Mouse (Mus musculus) intestine, embryonic 14.5 days (tissue): ENCODE data around the gene Fam19a3. TPM values are rescaled to one million over a fixed set of nuclear protein-coding genes. Genes with fewer than 3 reads are reported as not detected.
"Not testable (repeated sequence)": the region's sequence is repeated elsewhere in the genome, so short reads cannot be mapped to it uniquely, and the experiment has no call there.

Experiments
- ATAC-seq: fragments of 200-750 bp; cut with Nextera tagmentation; replicated peaks from 2 replicates; pipeline ENCODE4 v1.8.0; 2017; ENCODE audit warnings: low read depth, moderate number of reproducible peaks, moderate TSS enrichment, moderate library complexity; ENCODE audit not compliant: low FRiP score, low TSS enrichment
- DNase-seq: peaks from one replicate; pipeline ENCODE4 v3.0.0-alpha.2; 2018; ENCODE audit warnings: low spot score
- H3K27ac ChIP-seq: fragments of 300-500 bp; sonication (generic); 2 replicates; pipeline ENCODE4 v1.5.1; 2014; ENCODE audit warnings: low read depth, mild to moderate bottlenecking, control low read depth
- H3K27me3 ChIP-seq: fragments of 300-500 bp; sonication (generic); replicated peaks from 2 replicates; pipeline ENCODE4 v1.6.1; 2014; ENCODE audit warnings: low read length, control low read depth; ENCODE audit not compliant: control insufficient read depth, insufficient read depth
- H3K36me3 ChIP-seq: fragments of 300-500 bp; sonication (generic); 2 replicates; pipeline ENCODE4 v1.6.1; 2014; ENCODE audit warnings: low read length, control low read depth; ENCODE audit not compliant: control insufficient read depth, insufficient read depth
- H3K4me1 ChIP-seq: fragments of 300-500 bp; sonication (generic); replicated peaks from 2 replicates; pipeline ENCODE4 v1.6.1; 2014; ENCODE audit warnings: low read length, control low read depth, mixed read lengths; ENCODE audit not compliant: control insufficient read depth, insufficient read depth
- H3K4me2 ChIP-seq: fragments of 300-500 bp; sonication (generic); 2 replicates; pipeline ENCODE4 v1.6.1; 2014; ENCODE audit warnings: low read length
- H3K4me3 ChIP-seq: fragments of 300-500 bp; sonication (generic); 2 replicates; pipeline ENCODE4 v1.5.1; 2014; ENCODE audit warnings: low read depth, low read length, control low read depth, mixed read lengths
- H3K9ac ChIP-seq: fragments of 300-500 bp; sonication (generic); 2 replicates; pipeline ENCODE4 v1.6.1; 2014; ENCODE audit warnings: mild to moderate bottlenecking, low read length
- H3K9me3 ChIP-seq: fragments of 300-500 bp; sonication (generic); 2 replicates; pipeline ENCODE4 v1.6.1; 2016; ENCODE audit warnings: low read length, control low read depth; ENCODE audit not compliant: control insufficient read depth
- WGBS: fragments of 180-500 bp; shearing (Covaris S2); extraction: QIAGEN DNeasy Blood & Tissue Kit; methylation state at CpG from one replicate; pipeline ENCODE4 v1.1.7; 2014; 5-methylcytosine and 5-hydroxymethylcytosine counted together
- polyA plus RNA-seq: library from polyadenylated mRNA; unstranded; fragments of >200 nt; fragmentation: Nextera tagmentation; extraction: Ambion mirVana; gene quantifications from 2 replicates; pipeline ENCODE4 v1.2.1, GENCODE M21; 2014

The Fam19a3 gene
- polyA plus RNA-seq, 1 experiment from 2014 or later, result 0.04 TPM

DNA sequence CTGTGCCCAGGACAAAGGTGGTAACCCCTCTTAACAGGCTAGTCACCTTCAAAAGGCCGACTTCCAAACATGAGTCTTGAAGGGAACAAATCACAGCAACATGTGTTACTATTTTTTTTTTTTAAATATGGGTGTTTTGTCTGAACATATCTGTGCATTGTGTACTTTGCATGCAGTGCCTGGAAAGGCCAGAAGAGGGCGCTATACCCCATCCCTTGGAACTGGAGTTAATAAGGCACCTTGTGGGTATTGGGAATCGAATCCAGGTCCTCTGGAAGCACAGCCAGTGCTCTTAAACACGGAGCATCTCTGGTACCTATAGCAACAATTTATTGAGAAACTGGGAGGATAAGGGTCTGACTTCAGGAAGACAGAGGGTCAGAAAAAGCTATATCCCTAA is 16.6 kb downstream of the Fam19a3 start:
- ATAC-seq (no peak), DNase-seq (peak; percentile 66)
- Histone ChIP-seq H3K9me3 (no peaks in the 10 kb centered on the region), H3K4me3 (no peak overlapping the region), H3K36me3 (no peaks in the 10 kb centered on the region), H3K9ac (no peak overlapping the region), H3K27ac (no peak overlapping the region), H3K27me3 (peaks cover 5% of the 10 kb centered on the region; the same call in 1 of the 2 replicates), H3K4me1 (no peaks in the 10 kb centered on the region), H3K4me2 (no peak overlapping the region)
- WGBS, result 23% methylated on average over 4 of the region's 4 CpGs

DNA sequence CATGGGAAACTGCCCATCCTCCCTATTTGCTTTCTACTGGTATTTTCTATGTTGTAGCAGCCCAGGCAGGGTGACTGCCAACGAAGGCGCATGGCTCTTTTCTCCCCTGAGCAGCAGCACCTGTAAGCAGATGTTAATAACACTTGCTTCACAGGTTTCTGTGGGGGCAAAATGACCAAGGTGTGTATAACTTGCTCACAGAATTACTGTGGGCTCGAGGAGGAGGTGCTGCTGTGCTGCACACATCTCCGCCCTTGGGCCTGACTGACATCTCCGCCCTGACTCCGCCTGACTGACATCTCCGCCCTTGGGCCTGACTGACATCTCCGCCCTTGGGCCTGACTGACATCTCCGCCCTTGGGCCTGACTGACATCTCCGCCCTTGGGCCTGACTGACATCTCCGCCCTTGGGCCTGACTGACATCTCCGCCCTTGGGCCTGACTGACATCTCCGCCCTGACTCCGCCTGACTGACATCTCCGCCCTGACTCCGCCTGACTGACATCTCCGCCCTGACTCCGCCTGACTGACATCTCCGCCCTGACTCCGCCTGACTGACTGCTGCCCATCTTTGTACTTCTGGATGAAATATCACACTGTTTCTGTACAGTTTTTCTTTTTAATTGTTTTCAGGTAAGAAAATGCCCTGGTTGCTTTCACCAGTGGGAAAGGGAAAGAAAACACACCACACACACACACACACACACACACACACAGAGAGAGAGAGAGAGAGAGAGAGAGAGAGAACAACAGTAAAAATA is 19.4 kb downstream of the Fam19a3 start:
- DNase-seq, ATAC-seq: not testable (repeated sequence)

GRCm38 (mm10) chr3:104758869-104759268 is 22.8 kb downstream of the Fam19a3 start:
- Histone ChIP-seq H3K9me3 (no peaks in the 10 kb centered on the region), H3K4me1 (peaks cover 5% of the 10 kb centered on the region; the same call in 1 of the 2 replicates), H3K4me2 (peak overlapping the region; percentile 69), H3K27me3 (peaks cover 5% of the 10 kb centered on the region; the same call in 1 of the 2 replicates), H3K36me3 (no peaks in the 10 kb centered on the region), H3K27ac (no peak overlapping the region), H3K4me3 (peak overlapping the region; percentile 38), H3K9ac (peak overlapping the region; percentile 22; the same call in 1 of the 2 replicates)
- 17% methylated on average over 5 of the region's 5 CpGs for WGBS
- no peak for ATAC-seq
- no peak for DNase-seq

More for the DNA sequence above, 19.4 kb downstream of the Fam19a3 start:
- not testable (repeated sequence) for H3K4me2 ChIP-seq, H3K9ac ChIP-seq, H3K4me3 ChIP-seq, H3K9me3 ChIP-seq, H3K36me3 ChIP-seq, H3K27ac ChIP-seq, H3K4me1 ChIP-seq, H3K27me3 ChIP-seq
- 27% methylated on average over 20 of the region's 20 CpGs for WGBS

DNA sequence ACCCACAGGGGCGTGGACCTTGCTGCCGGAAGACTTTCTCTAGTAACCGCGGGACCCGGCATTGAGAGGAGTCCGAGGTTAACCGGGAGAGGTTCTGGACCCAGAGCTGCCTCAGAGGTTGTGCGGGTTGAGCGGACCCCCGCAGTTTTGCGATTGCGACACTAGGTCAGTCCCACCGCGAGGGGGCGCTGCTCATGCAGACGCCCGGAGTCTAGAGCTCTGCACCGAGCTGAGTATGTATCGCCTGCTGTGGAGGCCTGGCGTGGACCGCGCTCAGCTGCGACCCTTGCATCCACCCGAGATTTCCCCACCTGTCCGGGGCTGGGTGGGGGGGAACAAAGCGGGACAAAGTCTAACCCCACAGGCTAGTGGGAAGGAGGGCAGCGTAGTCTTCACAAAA is 23.2 kb downstream of the Fam19a3 start:
- peaks cover 5% of the 10 kb centered on the region; the same call in 1 of the 2 replicates for H3K4me1 ChIP-seq
- DNase-seq (peak; percentile 89), ATAC-seq (peak; percentile 87)
- no peaks in the 10 kb centered on the region for H3K36me3 ChIP-seq
- no peaks in the 10 kb centered on the region for H3K9me3 ChIP-seq
- peaks cover 9% of the 10 kb centered on the region; the same call in 1 of the 2 replicates for H3K27me3 ChIP-seq
- peak overlapping the region; percentile 69 for H3K4me2 ChIP-seq
- peak overlapping the region; percentile 22; the same call in 1 of the 2 replicates for H3K9ac ChIP-seq
- WGBS, result 2% methylated on average over 27 of the region's 27 CpGs
- H3K27ac ChIP-seq, result no peak overlapping the region
- H3K4me3 ChIP-seq, result peak overlapping the region; percentile 38

DNA sequence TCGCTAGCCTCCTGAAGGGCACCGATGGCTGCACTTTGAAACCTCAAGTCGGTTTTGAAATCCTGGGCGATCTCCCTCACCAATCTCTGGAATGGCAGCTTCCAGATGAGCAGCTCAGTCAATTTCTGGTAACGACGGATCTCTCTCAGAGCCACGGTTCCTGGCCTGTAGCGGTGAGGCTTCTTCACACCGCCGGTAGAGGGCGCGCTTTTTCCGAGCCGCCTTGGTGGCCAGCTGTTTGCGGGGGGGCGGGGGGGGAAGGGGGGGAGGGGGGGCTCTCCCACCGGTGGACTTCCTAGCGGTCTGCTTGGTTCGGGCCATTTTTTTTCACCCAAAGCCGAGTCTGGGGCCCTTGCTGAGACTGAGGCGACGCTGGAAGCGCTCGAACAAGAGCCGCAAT is 28.8 kb downstream of the Fam19a3 start:
- not testable (repeated sequence) for ATAC-seq, H3K36me3 ChIP-seq, H3K27me3 ChIP-seq, DNase-seq, H3K4me2 ChIP-seq, H3K27ac ChIP-seq, H3K9me3 ChIP-seq, H3K4me1 ChIP-seq, H3K4me3 ChIP-seq, H3K9ac ChIP-seq
- WGBS, result 11% methylated on average over 22 of the region's 25 CpGs

GRCm38 (mm10) chr3:104743864-104744263 is 37.8 kb downstream of the Fam19a3 start:
- H3K4me2 ChIP-seq, result no peak overlapping the region
- no peak overlapping the region for H3K9ac ChIP-seq
- WGBS, result 67% methylated on average over 1 of the region's 1 CpGs
- no peak for DNase-seq
- no peak overlapping the region for H3K4me3 ChIP-seq
- no peak overlapping the region for H3K27ac ChIP-seq
- H3K27me3 ChIP-seq, result no peaks in the 10 kb centered on the region
- no peaks in the 10 kb centered on the region for H3K36me3 ChIP-seq
- H3K4me1 ChIP-seq, result no peaks in the 10 kb centered on the region
- no peak for ATAC-seq
- no peaks in the 10 kb centered on the region for H3K9me3 ChIP-seq

DNA sequence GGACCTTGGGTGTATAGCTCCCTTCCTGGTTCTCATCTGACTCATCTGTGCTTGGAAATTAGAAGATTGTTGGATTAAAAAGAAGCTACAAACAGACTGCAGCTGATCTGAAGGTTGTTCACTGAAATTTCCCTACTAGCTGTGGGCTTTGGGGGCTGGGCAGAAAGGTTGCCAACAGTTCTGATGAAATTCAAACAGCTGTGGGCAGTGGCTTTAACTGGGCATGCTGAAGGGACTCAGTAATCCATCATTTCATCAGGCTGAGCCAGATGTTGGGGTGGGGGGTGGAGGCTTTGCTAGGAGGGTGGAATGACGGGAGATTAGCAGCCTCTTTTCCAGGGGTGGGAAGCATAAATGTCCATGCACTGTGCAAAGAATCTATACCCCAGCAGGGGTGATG is 38.5 kb downstream of the Fam19a3 start:
- Histone ChIP-seq H3K27me3 (no peaks in the 10 kb centered on the region), H3K4me3 (no peak overlapping the region), H3K4me2 (no peak overlapping the region), H3K36me3 (no peaks in the 10 kb centered on the region), H3K9me3 (no peaks in the 10 kb centered on the region), H3K27ac (no peak overlapping the region), H3K4me1 (no peaks in the 10 kb centered on the region), H3K9ac (no peak overlapping the region)
- 58% methylated on average over 1 of the region's 1 CpGs for WGBS
- ATAC-seq (no peak), DNase-seq (no peak)

DNA sequence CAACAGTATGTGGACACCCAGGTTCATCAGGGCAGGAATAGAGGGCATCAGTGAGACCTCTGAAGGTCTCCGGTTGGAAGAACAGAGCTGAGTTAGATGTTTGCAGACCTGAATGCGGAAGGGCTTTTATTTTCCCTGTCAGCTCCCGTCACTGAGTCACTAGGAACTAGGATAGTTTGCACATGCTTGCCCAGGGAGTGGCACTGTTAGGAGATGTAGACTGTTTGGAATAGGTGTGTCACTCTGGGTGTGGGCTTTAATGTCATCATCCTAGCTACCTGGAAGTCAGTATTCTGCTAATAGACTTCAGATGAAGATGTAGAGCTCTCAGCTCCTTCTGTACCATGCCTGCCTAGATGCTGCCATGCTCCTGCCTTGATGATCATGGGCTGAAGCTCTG is 39.7 kb downstream of the Fam19a3 start:
- 81% methylated on average over 3 of the region's 3 CpGs for WGBS
- Histone ChIP-seq H3K27ac (no peak overlapping the region), H3K9me3 (no peaks in the 10 kb centered on the region), H3K9ac (no peak overlapping the region), H3K4me3 (no peak overlapping the region), H3K4me1 (no peaks in the 10 kb centered on the region), H3K4me2 (no peak overlapping the region), H3K27me3 (no peaks in the 10 kb centered on the region), H3K36me3 (no peaks in the 10 kb centered on the region)
- ATAC-seq (no peak), DNase-seq (no peak)

DNA sequence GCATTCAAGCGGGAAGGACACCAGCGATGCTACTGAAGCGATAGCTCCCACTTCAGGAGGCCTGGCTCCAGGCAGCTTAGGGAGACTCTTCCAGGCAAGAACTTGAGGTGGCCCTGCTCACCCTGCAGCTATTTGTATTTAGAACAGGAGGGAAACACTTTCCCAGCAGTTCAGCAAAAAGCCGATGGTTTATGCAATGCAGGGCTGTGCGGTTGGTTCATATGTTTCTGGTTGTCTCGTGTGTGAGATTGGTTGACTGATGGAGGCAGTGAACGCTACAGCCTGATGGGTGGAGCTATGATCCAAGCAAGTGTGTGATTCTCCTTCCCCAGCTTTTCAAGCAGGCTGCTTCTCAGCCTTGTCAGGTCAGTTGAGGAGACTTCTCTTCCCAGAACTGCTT is 47.0 kb downstream of the Fam19a3 start:
- no peak overlapping the region for H3K9ac ChIP-seq
- H3K4me2 ChIP-seq, result no peak overlapping the region
- H3K4me3 ChIP-seq, result no peak overlapping the region
- H3K27me3 ChIP-seq, result no peaks in the 10 kb centered on the region
- no peaks in the 10 kb centered on the region for H3K9me3 ChIP-seq
- H3K4me1 ChIP-seq, result no peaks in the 10 kb centered on the region
- no peak for DNase-seq
- 51% methylated on average over 7 of the region's 7 CpGs for WGBS
- H3K27ac ChIP-seq, result no peak overlapping the region
- H3K36me3 ChIP-seq, result no peaks in the 10 kb centered on the region
- no peak for ATAC-seq
